Mouse (Mus musculus) megakaryocyte, embryonic 14.5 days (primary cell): ENCODE results near the gene Hal.

Experiments used
- FLI1 ChIP-seq: IDR thresholded peaks from 2 replicates; pipeline ENCODE4 v1.6.1; 2012; ENCODE audit warnings: low read length, inconsistent platforms, mixed read lengths
- GATA1 ChIP-seq: IDR thresholded peaks from 3 replicates; pipeline ENCODE4 v1.6.1; 2012; ENCODE audit warnings: mixed read lengths, low read length, inconsistent platforms, borderline replicate concordance

- TF ChIP-seq GATA1: no peak
- no peak for TF ChIP-seq FLI1
Observed at GRCm38 (mm10) chr10:93441501-93441900, 47.1 kb upstream of the Hal start.
